Mouse (Mus musculus): ENCODE measurements around the gene Smim14. TPM values are rescaled to one million over a fixed set of nuclear protein-coding genes. Genes with fewer than 3 reads are reported as not detected.
A peak's percentile ranks its signal among the peaks of the same experiment; 100 is the strongest.

The Smim14 gene
- total RNA-seq (2014; rRNA removed; ENCODE audit: low replicate concordance) (122 and 156 TPM in 2 replicates), polyA plus RNA-seq (2015; fragmentation: Nextera tagmentation; extraction: Ambion mirVana) (190 and 200 TPM in 2 replicates)

DNA sequence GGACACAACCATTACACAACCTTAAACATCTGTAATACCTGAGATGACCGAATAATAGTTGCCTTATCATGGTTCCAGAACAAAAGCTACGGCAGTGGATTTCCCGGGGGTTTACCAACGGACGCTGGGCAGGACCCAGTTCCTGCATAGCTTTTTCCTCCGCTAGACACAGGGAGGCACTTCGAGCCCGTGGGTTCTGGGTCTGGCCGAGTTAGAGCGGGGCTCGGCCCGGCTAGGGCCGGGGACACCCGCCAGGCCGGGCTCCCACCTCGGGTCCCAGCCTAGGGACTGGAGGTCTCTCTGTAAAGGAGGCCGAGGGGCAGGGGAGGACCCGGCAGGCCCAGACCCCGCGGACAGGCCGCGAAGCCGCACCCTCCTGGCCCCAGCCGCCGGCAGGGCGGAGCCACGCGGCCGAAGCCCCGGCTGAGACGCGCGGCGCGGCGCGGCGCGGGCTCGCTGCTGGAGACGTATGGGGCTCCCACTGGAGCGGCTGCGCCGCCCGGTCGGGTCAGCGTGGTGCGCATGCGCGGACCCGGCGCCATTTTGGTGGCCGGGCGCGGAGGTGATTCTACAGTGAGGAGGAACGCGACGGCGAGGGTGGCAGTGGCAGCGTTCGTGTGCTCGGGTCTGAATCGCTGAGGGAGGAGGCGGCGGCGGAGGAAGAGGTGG is at the start of gene Smim14, which contains the start of gene Ube2k:
Gene Smim14 (minus strand): TSS at position 434 of the 669 bp plus-strand sequence.
Gene Ube2k (plus strand): TSS at position 483 of the 669 bp plus-strand sequence.
- peak within 1 kb of the TSS; percentile 99 for H3K27ac ChIP-seq (ENCODE audit: low read depth)
- WGBS: under 1% methylated on average over 64 of the region's 66 CpGs
- TF ChIP-seq CTCF (IDR thresholded peaks at IDR 0.05; ENCODE audit: low read depth): no peak
- no peak for TF ChIP-seq EP300 (IDR thresholded peaks at IDR 0.05; ENCODE audit: low read depth)
- ATAC-seq (ENCODE audit: insufficient read depth, low read depth): peak; percentile 98
- peaks cover 15% of the 10 kb centered on the region for H3K4me1 ChIP-seq (ENCODE audit: control insufficient read depth, insufficient read depth)
- peak; percentile 88 for DNase-seq (ENCODE audit: low spot score)
- peak within 1 kb of the TSS; percentile 85 for H3K4me3 ChIP-seq (ENCODE audit: low read depth, low read length)
- no peaks in the 10 kb centered on the region for H3K27me3 ChIP-seq (ENCODE audit: control insufficient read depth, insufficient read depth, low read length)
- peak within 1 kb of the TSS; percentile 88 for H3K9ac ChIP-seq (replicated peaks; ENCODE audit: low read depth, low read length)
- no peaks in the 10 kb centered on the region for H3K9me3 ChIP-seq (replicated peaks; ENCODE audit: control insufficient read depth, low read length)
- peak within 1 kb of the TSS; percentile 77 for H3K4me2 ChIP-seq (ENCODE audit: low read depth, low read length)
- no peaks in the 10 kb centered on the region for H3K36me3 ChIP-seq (replicated peaks; ENCODE audit: control insufficient read depth, insufficient read depth, low read length)

DNA sequence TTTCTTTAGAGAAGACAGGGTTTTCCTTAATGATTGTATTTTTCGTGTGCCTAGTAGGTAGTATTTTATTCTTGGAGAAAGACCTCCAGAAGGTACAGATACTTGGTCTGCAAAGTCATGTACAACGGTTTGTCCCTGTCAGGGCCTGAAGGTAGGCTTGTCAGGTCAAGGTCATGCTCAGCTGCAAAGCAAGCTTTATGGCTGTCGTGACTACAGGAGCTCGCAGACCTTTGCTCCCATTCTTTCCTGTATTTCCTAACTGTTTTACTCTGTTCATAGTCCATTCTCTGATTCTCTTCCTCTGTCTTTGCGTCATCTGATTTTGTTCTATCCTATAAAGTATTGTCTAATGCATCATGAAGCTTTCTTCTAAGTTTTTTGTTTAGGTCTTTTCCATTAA is 49.3 kb upstream of the Smim14 start:
- Histone ChIP-seq H3K27ac (ENCODE audit: low read depth) (no peak overlapping the region), H3K4me2 (ENCODE audit: low read depth, low read length) (no peak overlapping the region), H3K4me1 (ENCODE audit: control insufficient read depth, insufficient read depth) (no peaks in the 10 kb centered on the region), H3K27me3 (ENCODE audit: control insufficient read depth, insufficient read depth, low read length) (no peaks in the 10 kb centered on the region), H3K9ac (replicated peaks; ENCODE audit: low read depth, low read length) (no peak overlapping the region), H3K36me3 (replicated peaks; ENCODE audit: control insufficient read depth, insufficient read depth, low read length) (peaks cover 29% of the 10 kb centered on the region), H3K4me3 (ENCODE audit: low read depth, low read length) (no peak overlapping the region), H3K9me3 (replicated peaks; ENCODE audit: control insufficient read depth, low read length) (no peaks in the 10 kb centered on the region)
- no peak for ATAC-seq (ENCODE audit: insufficient read depth, low read depth)
- no peak for DNase-seq (ENCODE audit: low spot score)
- WGBS: 80% methylated on average over 5 of the region's 5 CpGs
- TF ChIP-seq CTCF (IDR thresholded peaks at IDR 0.05; ENCODE audit: low read depth): no peak
- no peak for TF ChIP-seq EP300 (IDR thresholded peaks at IDR 0.05; ENCODE audit: low read depth)

DNA sequence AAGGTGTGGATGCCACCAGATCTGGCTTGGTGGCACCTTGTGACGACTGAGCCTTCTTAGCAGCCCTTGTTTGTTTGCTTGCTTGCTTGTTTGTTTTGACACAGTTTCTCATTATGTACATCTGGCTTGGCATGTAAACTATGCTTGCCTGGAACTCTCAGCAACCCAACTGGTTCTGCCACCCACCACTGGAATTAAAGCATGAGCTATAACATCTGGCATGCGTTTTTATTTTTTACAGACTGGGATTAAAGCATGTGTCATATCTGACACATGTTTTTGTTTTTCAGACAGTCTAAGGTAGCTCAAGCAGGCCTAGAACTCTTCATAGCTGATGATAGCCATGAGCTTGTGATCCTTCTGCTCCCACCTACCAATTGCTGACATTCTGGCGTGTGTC is 41.6 kb upstream of the Smim14 start:
- TF ChIP-seq EP300 (IDR thresholded peaks at IDR 0.05; ENCODE audit: low read depth): no peak
- no peak for TF ChIP-seq CTCF (IDR thresholded peaks at IDR 0.05; ENCODE audit: low read depth)
- DNase-seq (ENCODE audit: low spot score) (no peak), ATAC-seq (ENCODE audit: insufficient read depth, low read depth) (no peak; the same call in 1 of the 2 replicates)
- no peaks in the 10 kb centered on the region for H3K27me3 ChIP-seq (ENCODE audit: control insufficient read depth, insufficient read depth, low read length)
- no peak overlapping the region for H3K4me2 ChIP-seq (ENCODE audit: low read depth, low read length)
- 56% methylated on average over 3 of the region's 3 CpGs for WGBS
- H3K4me3 ChIP-seq (ENCODE audit: low read depth, low read length): no peak overlapping the region
- peaks cover 32% of the 10 kb centered on the region for H3K36me3 ChIP-seq (replicated peaks; ENCODE audit: control insufficient read depth, insufficient read depth, low read length)
- H3K9me3 ChIP-seq (replicated peaks; ENCODE audit: control insufficient read depth, low read length): no peaks in the 10 kb centered on the region
- H3K27ac ChIP-seq (ENCODE audit: low read depth): no peak overlapping the region; the same call in 1 of the 2 replicates
- no peak overlapping the region for H3K9ac ChIP-seq (replicated peaks; ENCODE audit: low read depth, low read length)
- 0 out of 2 replicates have a peak, but pooled peaks cover 4% of the 10 kb centered on the region for H3K4me1 ChIP-seq (ENCODE audit: control insufficient read depth, insufficient read depth)

DNA sequence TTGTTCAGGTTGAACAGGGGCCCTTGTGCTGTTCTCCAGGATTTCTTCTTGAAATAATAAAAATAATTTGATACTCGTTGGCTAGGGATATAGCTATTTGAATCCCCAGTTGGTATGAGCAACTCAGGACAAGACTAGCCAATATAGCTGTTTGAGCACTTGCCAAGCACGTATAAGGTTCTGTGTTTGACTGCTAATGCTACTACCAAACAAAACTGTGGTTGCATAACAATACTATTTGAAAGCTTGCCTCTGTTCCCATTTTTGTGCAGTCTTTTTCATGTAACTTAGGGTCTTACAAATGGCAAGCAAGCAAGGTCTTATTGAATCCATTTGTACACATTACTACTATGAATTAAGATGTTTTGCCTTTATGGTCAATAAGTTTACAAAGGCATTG is 38.9 kb upstream of the Smim14 start:
- Histone ChIP-seq H3K4me3 (ENCODE audit: low read depth, low read length) (no peak overlapping the region), H3K27me3 (ENCODE audit: control insufficient read depth, insufficient read depth, low read length) (no peaks in the 10 kb centered on the region), H3K9ac (replicated peaks; ENCODE audit: low read depth, low read length) (no peak overlapping the region), H3K27ac (ENCODE audit: low read depth) (no peak overlapping the region), H3K36me3 (replicated peaks; ENCODE audit: control insufficient read depth, insufficient read depth, low read length) (peaks cover 28% of the 10 kb centered on the region), H3K4me2 (ENCODE audit: low read depth, low read length) (no peak overlapping the region), H3K9me3 (replicated peaks; ENCODE audit: control insufficient read depth, low read length) (no peaks in the 10 kb centered on the region), H3K4me1 (ENCODE audit: control insufficient read depth, insufficient read depth) (0 out of 2 replicates have a peak, but pooled peaks cover 4% of the 10 kb centered on the region)
- TF ChIP-seq CTCF (IDR thresholded peaks at IDR 0.05; ENCODE audit: low read depth) (no peak), EP300 (IDR thresholded peaks at IDR 0.05; ENCODE audit: low read depth) (no peak)
- no peak for DNase-seq (ENCODE audit: low spot score)
- no peak for ATAC-seq (ENCODE audit: insufficient read depth, low read depth)
- 87% methylated on average over 2 of the region's 2 CpGs for WGBS

DNA sequence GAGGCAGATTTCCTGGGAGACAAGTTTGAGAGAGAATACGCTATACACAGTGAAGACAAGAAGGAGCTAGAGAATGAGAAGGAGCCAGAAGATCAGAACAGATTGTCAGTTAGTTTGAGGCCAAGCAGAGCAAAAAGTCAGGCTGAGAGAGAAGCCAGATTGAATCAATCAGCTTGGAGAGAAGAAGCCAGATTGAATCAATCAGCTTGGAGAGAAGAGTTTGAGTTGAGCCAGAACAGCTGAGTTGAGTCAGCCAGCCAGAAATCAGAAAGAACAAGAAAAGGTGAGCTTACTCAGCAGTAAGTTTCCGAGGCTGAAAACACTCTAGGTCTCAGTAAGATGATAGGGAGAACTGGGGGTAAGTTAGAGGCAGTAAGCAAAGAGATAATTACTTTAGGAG is 37.9 kb upstream of the Smim14 start:
- Histone ChIP-seq H3K9me3 (replicated peaks; ENCODE audit: control insufficient read depth, low read length) (no peaks in the 10 kb centered on the region), H3K4me1 (ENCODE audit: control insufficient read depth, insufficient read depth) (0 out of 2 replicates have a peak, but pooled peaks cover 4% of the 10 kb centered on the region), H3K27ac (ENCODE audit: low read depth) (no peak overlapping the region), H3K4me3 (ENCODE audit: low read depth, low read length) (no peak overlapping the region), H3K36me3 (replicated peaks; ENCODE audit: control insufficient read depth, insufficient read depth, low read length) (peaks cover 25% of the 10 kb centered on the region), H3K9ac (replicated peaks; ENCODE audit: low read depth, low read length) (no peak overlapping the region), H3K4me2 (ENCODE audit: low read depth, low read length) (no peak overlapping the region), H3K27me3 (ENCODE audit: control insufficient read depth, insufficient read depth, low read length) (no peaks in the 10 kb centered on the region)
- DNase-seq (ENCODE audit: low spot score) (no peak), ATAC-seq (ENCODE audit: insufficient read depth, low read depth) (no peak)
- 72% methylated on average over 2 of the region's 2 CpGs for WGBS
- TF ChIP-seq CTCF (IDR thresholded peaks at IDR 0.05; ENCODE audit: low read depth) (no peak), EP300 (IDR thresholded peaks at IDR 0.05; ENCODE audit: low read depth) (no peak)
